Mouse (Mus musculus): ENCODE results near the gene Ehd2. TPM values are rescaled to one million over a fixed set of nuclear protein-coding genes. Genes with fewer than 3 reads are reported as not detected.

Gene Ehd2
- total and polyA plus RNA-seq, 2 experiments from 2014 or later: 48.7 to 66.7 TPM

- Histone ChIP-seq H3K27ac (ENCODE audit: low read depth) (no peak overlapping the region), H3K9ac (replicated peaks; ENCODE audit: low read depth, low read length) (no peak overlapping the region), H3K36me3 (replicated peaks; ENCODE audit: control insufficient read depth, insufficient read depth, low read length) (no peaks in the 10 kb centered on the region), H3K4me2 (ENCODE audit: low read depth, low read length) (no peak overlapping the region), H3K27me3 (ENCODE audit: control insufficient read depth, insufficient read depth, low read length) (no peaks in the 10 kb centered on the region), H3K4me1 (ENCODE audit: control insufficient read depth, insufficient read depth) (no peaks in the 10 kb centered on the region), H3K4me3 (ENCODE audit: low read depth, low read length) (no peak overlapping the region), H3K9me3 (replicated peaks; ENCODE audit: control insufficient read depth, low read length) (no peaks in the 10 kb centered on the region)
- DNase-seq (ENCODE audit: low spot score) (no peak), ATAC-seq (ENCODE audit: insufficient read depth, low read depth) (no peak)
- WGBS: 69% methylated on average over 7 of the region's 7 CpGs
- no peak for TF ChIP-seq EP300 (IDR thresholded peaks at IDR 0.05; ENCODE audit: low read depth)
- no peak for TF ChIP-seq CTCF (IDR thresholded peaks at IDR 0.05; ENCODE audit: low read depth)
Measured at GRCm38 (mm10) chr7:15905861-15906260, 61.5 kb downstream of the Ehd2 start.

- no peak overlapping the region for H3K9ac ChIP-seq (replicated peaks; ENCODE audit: low read depth, low read length)
- no peak overlapping the region for H3K27ac ChIP-seq (ENCODE audit: low read depth)
- H3K4me2 ChIP-seq (ENCODE audit: low read depth, low read length): no peak overlapping the region
- no peaks in the 10 kb centered on the region for H3K27me3 ChIP-seq (ENCODE audit: control insufficient read depth, insufficient read depth, low read length)
- WGBS: 66% methylated on average over 9 of the region's 9 CpGs
- H3K36me3 ChIP-seq (replicated peaks; ENCODE audit: control insufficient read depth, insufficient read depth, low read length): no peaks in the 10 kb centered on the region
- H3K9me3 ChIP-seq (replicated peaks; ENCODE audit: control insufficient read depth, low read length): no peaks in the 10 kb centered on the region
- no peak for DNase-seq (ENCODE audit: low spot score)
- no peak for TF ChIP-seq EP300 (IDR thresholded peaks at IDR 0.05; ENCODE audit: low read depth)
- TF ChIP-seq CTCF (IDR thresholded peaks at IDR 0.05; ENCODE audit: low read depth): no peak
- H3K4me1 ChIP-seq (ENCODE audit: control insufficient read depth, insufficient read depth): no peaks in the 10 kb centered on the region
- no peak for ATAC-seq (ENCODE audit: insufficient read depth, low read depth)
- H3K4me3 ChIP-seq (ENCODE audit: low read depth, low read length): no peak overlapping the region
Measured at GRCm38 (mm10) chr7:15901366-15902048, 65.9 kb downstream of the Ehd2 start.

Other genes starting within 250 kb of the Ehd2 start
- gene Obox5, start 217.4 kb downstream of the Ehd2 start, total RNA-seq (2014; rRNA removed; ENCODE audit: low replicate concordance): not detected in 2 replicates
- gene Obox5, start 217.4 kb downstream of the Ehd2 start, polyA plus RNA-seq (2015; fragmentation: Nextera tagmentation; extraction: Ambion mirVana): not detected in 2 replicates
- gene Obox6, start 127.9 kb downstream of the Ehd2 start, total RNA-seq (2014; rRNA removed; ENCODE audit: low replicate concordance): not detected in 2 replicates
- gene Obox6, start 127.9 kb downstream of the Ehd2 start, polyA plus RNA-seq (2015; fragmentation: Nextera tagmentation; extraction: Ambion mirVana): not detected in 2 replicates
- gene Crx, start 87.6 kb downstream of the Ehd2 start, total RNA-seq (2014; rRNA removed; ENCODE audit: low replicate concordance): not detected in 2 replicates
- not detected in 2 replicates for gene Crx, start 87.6 kb downstream of the Ehd2 start, polyA plus RNA-seq (2015; fragmentation: Nextera tagmentation; extraction: Ambion mirVana)
- not detected in 2 replicates for gene Crxos, start 85.0 kb downstream of the Ehd2 start, total RNA-seq (2014; rRNA removed; ENCODE audit: low replicate concordance)
- gene Crxos, start 85.0 kb downstream of the Ehd2 start, polyA plus RNA-seq (2015; fragmentation: Nextera tagmentation; extraction: Ambion mirVana): not detected in 2 replicates
- 292 and 404 TPM in 2 replicates for gene Selenow, start 45.2 kb downstream of the Ehd2 start, total RNA-seq (2014; rRNA removed; ENCODE audit: low replicate concordance)
- 632 and 642 TPM in 2 replicates for gene Selenow, start 45.2 kb downstream of the Ehd2 start, polyA plus RNA-seq (2015; fragmentation: Nextera tagmentation; extraction: Ambion mirVana)
- 81.6 and 102 TPM in 2 replicates for gene Nop53, start 21.5 kb downstream of the Ehd2 start, total RNA-seq (2014; rRNA removed; ENCODE audit: low replicate concordance)
- 120 and 128 TPM in 2 replicates for gene Nop53, start 21.5 kb downstream of the Ehd2 start, polyA plus RNA-seq (2015; fragmentation: Nextera tagmentation; extraction: Ambion mirVana)
- 2.6 and 7.2 TPM in 2 replicates for gene Bicra, start 80.4 kb upstream of the Ehd2 start, total RNA-seq (2014; rRNA removed; ENCODE audit: low replicate concordance)
- 2.0 and 2.4 TPM in 2 replicates for gene Bicra, start 80.4 kb upstream of the Ehd2 start, polyA plus RNA-seq (2015; fragmentation: Nextera tagmentation; extraction: Ambion mirVana)
- 0.54 TPM in 1 of 2 replicates, not detected in the other for gene Zfp541, start 94.2 kb upstream of the Ehd2 start, total RNA-seq (2014; rRNA removed; ENCODE audit: low replicate concordance)
- not detected in 2 replicates for gene Zfp541, start 94.2 kb upstream of the Ehd2 start, polyA plus RNA-seq (2015; fragmentation: Nextera tagmentation; extraction: Ambion mirVana)
- gene Napa, start 130.9 kb upstream of the Ehd2 start, total RNA-seq (2014; rRNA removed; ENCODE audit: low replicate concordance): 259 and 452 TPM in 2 replicates
- gene Napa, start 130.9 kb upstream of the Ehd2 start, polyA plus RNA-seq (2015; fragmentation: Nextera tagmentation; extraction: Ambion mirVana): 144 and 154 TPM in 2 replicates
- gene Kptn, start 152.3 kb upstream of the Ehd2 start, total RNA-seq (2014; rRNA removed; ENCODE audit: low replicate concordance): 40.1 and 45.1 TPM in 2 replicates
- 26.2 and 27.1 TPM in 2 replicates for gene Kptn, start 152.3 kb upstream of the Ehd2 start, polyA plus RNA-seq (2015; fragmentation: Nextera tagmentation; extraction: Ambion mirVana)
- 0.57 and 1.2 TPM in 2 replicates for gene Slc8a2, start 162.3 kb upstream of the Ehd2 start, total RNA-seq (2014; rRNA removed; ENCODE audit: low replicate concordance)
- 0.03 and 0.05 TPM in 2 replicates for gene Slc8a2, start 162.3 kb upstream of the Ehd2 start, polyA plus RNA-seq (2015; fragmentation: Nextera tagmentation; extraction: Ambion mirVana)
- gene Meis3, start 207.5 kb upstream of the Ehd2 start, total RNA-seq (2014; rRNA removed; ENCODE audit: low replicate concordance): 8.1 and 9.3 TPM in 2 replicates
- gene Meis3, start 207.5 kb upstream of the Ehd2 start, polyA plus RNA-seq (2015; fragmentation: Nextera tagmentation; extraction: Ambion mirVana): 7.7 and 9.1 TPM in 2 replicates